Comparison of ENCODE assay signal across 7 mouse cellular contexts in genomic region chr9:43104873-43105663, GRCm38 (mm10). TPM values are rescaled to one million over a fixed set of nuclear protein-coding genes. Genes with fewer than 3 reads are reported as not detected.
DNase-seq lines count a peak whose midpoint lies in the region; ATAC-seq and TF ChIP-seq lines count a peak whose summit lies in the region.

No protein-coding gene starts in this region.

- peak; percentile 27 for DNase-seq in 416B (ENCODE audit: low read depth)
- DNase-seq in CD4-positive, CD25-positive, alpha-beta regulatory T cell, adult 2 months (ENCODE audit: low read depth, low spot score): peak; percentile 46
- DNase-seq in liver: peak; percentile 56

- no peak for TF ChIP-seq POLR2A in olfactory bulb, adult 2 months (IDR thresholded peaks at IDR 0.05; ENCODE audit: insufficient read depth, low read depth, low read length)

- no peaks in the 10 kb centered on the region for H3K27me3 ChIP-seq in forebrain, embryonic 15.5 days
- no peaks in the 10 kb centered on the region for H3K27me3 ChIP-seq in hindbrain, embryonic 16.5 days (replicated peaks; ENCODE audit: control insufficient read depth, insufficient read depth, low read length)

- peak overlapping the region; percentile 91 for H3K9ac ChIP-seq in forebrain, embryonic 15.5 days (replicated peaks)
- H3K9ac ChIP-seq in hindbrain, embryonic 16.5 days (ENCODE audit: low read depth, low read length): peak overlapping the region; percentile 88

- peaks cover 12% of the 10 kb centered on the region for H3K4me1 ChIP-seq in brown adipose tissue, adult 24 weeks (ENCODE audit: control insufficient read depth, insufficient read depth, insufficient read length, low read length)
- H3K4me1 ChIP-seq in forebrain, embryonic 15.5 days: peaks cover 55% of the 10 kb centered on the region
- peaks cover 27% of the 10 kb centered on the region for H3K4me1 ChIP-seq in hindbrain, embryonic 16.5 days (ENCODE audit: control insufficient read depth, insufficient read depth, low read depth, low read length)
- peaks cover 5% of the 10 kb centered on the region for H3K4me1 ChIP-seq in olfactory bulb, adult 2 months (ENCODE audit: control insufficient read depth, insufficient read depth, low read length)

- no peaks in the 10 kb centered on the region for H3K36me3 ChIP-seq in forebrain, embryonic 15.5 days
- peaks cover 2% of the 10 kb centered on the region; the same call in 1 of the 2 replicates for H3K36me3 ChIP-seq in hindbrain, embryonic 16.5 days (ENCODE audit: control insufficient read depth, insufficient read depth, low read length)

- ATAC-seq in forebrain, embryonic 15.5 days (replicated peaks): no peak; the same call in 1 of the 2 replicates
- ATAC-seq in hindbrain, embryonic 16.5 days: no peak; the same call in 1 of the 2 replicates

- peak overlapping the region; percentile 92 for H3K4me3 ChIP-seq in brown adipose tissue, adult 24 weeks (ENCODE audit: insufficient read depth, low read depth, low read length)
- H3K4me3 ChIP-seq in forebrain, embryonic 15.5 days: peak overlapping the region; percentile 97
- peak overlapping the region; percentile 85 for H3K4me3 ChIP-seq in hindbrain, embryonic 16.5 days (ENCODE audit: low read length)
- peak overlapping the region; percentile 84 for H3K4me3 ChIP-seq in olfactory bulb, adult 2 months (ENCODE audit: insufficient read depth, low read depth, low read length)

- TF ChIP-seq CTCF in olfactory bulb, adult 2 months (IDR thresholded peaks at IDR 0.05; ENCODE audit: insufficient read depth, low read depth, low read length): no peak

- no peaks in the 10 kb centered on the region for H3K9me3 ChIP-seq in forebrain, embryonic 15.5 days
- H3K9me3 ChIP-seq in hindbrain, embryonic 16.5 days (ENCODE audit: control insufficient read depth, low read length): no peaks in the 10 kb centered on the region

- WGBS in forebrain, embryonic 15.5 days: under 1% methylated on average over 40 of the region's 40 CpGs
- under 1% methylated on average over 35 of the region's 40 CpGs for WGBS in hindbrain, embryonic 16.5 days
- under 1% methylated on average over 40 of the region's 40 CpGs for WGBS in olfactory bulb, adult 2 months

- H3K4me2 ChIP-seq in forebrain, embryonic 15.5 days (replicated peaks): peak overlapping the region; percentile 76
- peak overlapping the region; percentile 88 for H3K4me2 ChIP-seq in hindbrain, embryonic 16.5 days (ENCODE audit: low read length)

- H3K27ac ChIP-seq in brown adipose tissue, adult 24 weeks (replicated peaks; ENCODE audit: low read depth, low read length): peak overlapping the region; percentile 100
- peak overlapping the region; percentile 80 for H3K27ac ChIP-seq in forebrain, embryonic 15.5 days (replicated peaks)
- peak overlapping the region; percentile 91 for H3K27ac ChIP-seq in hindbrain, embryonic 16.5 days (ENCODE audit: low read depth, low read length)
- peak overlapping the region; percentile 78 for H3K27ac ChIP-seq in olfactory bulb, adult 2 months (ENCODE audit: insufficient read depth, low read depth, low read length)

RNA-seq across cellular contexts. Expression of gene Arhgef12, which starts 2.0 kb away (rescaled TPM):
- 47.7 and 58.9 TPM in 2 replicates for polyA plus RNA-seq in brown adipose tissue, adult 24 weeks (2012; ENCODE audit: insufficient read depth, insufficient read length, missing spikeins)
- polyA plus RNA-seq in forebrain, embryonic 15.5 days (2015; fragmentation: Nextera tagmentation; extraction: Ambion mirVana): 19.3 and 20.0 TPM in 2 replicates
- 17.0 and 17.9 TPM in 2 replicates for polyA plus RNA-seq in hindbrain, embryonic 16.5 days (2015; fragmentation: Nextera tagmentation; extraction: Ambion mirVana)
- polyA plus RNA-seq in olfactory bulb, adult 2 months (2012; ENCODE audit: insufficient read depth, insufficient read length, low replicate concordance, missing spikeins): 42.4 TPM in 1 of 2 replicates, not detected in the other

RNA-seq across cellular contexts. Expression of gene Tmem136, which starts 11.3 kb away (rescaled TPM):
- 1.6 and 2.5 TPM in 2 replicates for polyA plus RNA-seq in brown adipose tissue, adult 24 weeks (2012; ENCODE audit: insufficient read depth, insufficient read length, missing spikeins)
- 7.5 and 9.3 TPM in 2 replicates for polyA plus RNA-seq in forebrain, embryonic 15.5 days (2015; fragmentation: Nextera tagmentation; extraction: Ambion mirVana)
- 9.2 and 11.4 TPM in 2 replicates for polyA plus RNA-seq in hindbrain, embryonic 16.5 days (2015; fragmentation: Nextera tagmentation; extraction: Ambion mirVana)
- polyA plus RNA-seq in olfactory bulb, adult 2 months (2012; ENCODE audit: insufficient read depth, insufficient read length, low replicate concordance, missing spikeins): not detected in 2 replicates
